Mouse (Mus musculus) brain, embryonic 14.5 days (tissue): ENCODE measurements around the gene Upb1. TPM values are rescaled to one million over a fixed set of nuclear protein-coding genes. Genes with fewer than 3 reads are reported as not detected.

Experiments
- DNase-seq: peaks from one replicate; pipeline ENCODE4 v3.0.0-alpha.2; 2011; ENCODE audit warnings: low read depth
- CTCF ChIP-seq: fragments of 200-500 bp; IDR thresholded peaks from 2 replicates; pipeline ENCODE4 v1.5.1; 2012; ENCODE audit warnings: inconsistent platforms, mild to moderate bottlenecking, moderate library complexity, borderline replicate concordance; ENCODE audit not compliant: insufficient read depth, insufficient read length; ENCODE audit errors: extremely low read depth
- POLR2A ChIP-seq: fragments of 200-500 bp; IDR thresholded peaks from 2 replicates; pipeline ENCODE4 v1.6.1; 2012; ENCODE audit warnings: mild to moderate bottlenecking, inconsistent platforms, borderline replicate concordance; ENCODE audit not compliant: poor library complexity, insufficient read depth, insufficient read length, severe bottlenecking; ENCODE audit errors: extremely low read depth
- polyA plus RNA-seq: library from polyadenylated mRNA; depleted of rRNA; stranded (reverse); fragments of >200 nt; gene quantifications from 2 replicates; pipeline ENCODE4 v1.2.3, GENCODE M21; 2012

Gene Upb1
- polyA plus RNA-seq, 1 experiment, result 0.04 TPM

GRCm38 (mm10) chr10:75429522-75430146, 28.7 kb downstream of the Upb1 start:
- no peak for DNase-seq
- TF ChIP-seq POLR2A (no peak), CTCF (no peak)

GRCm38 (mm10) chr10:75430147-75430537, 29.2 kb downstream of the Upb1 start:
- no peak for DNase-seq
- TF ChIP-seq POLR2A (no peak), CTCF (no peak)

DNA sequence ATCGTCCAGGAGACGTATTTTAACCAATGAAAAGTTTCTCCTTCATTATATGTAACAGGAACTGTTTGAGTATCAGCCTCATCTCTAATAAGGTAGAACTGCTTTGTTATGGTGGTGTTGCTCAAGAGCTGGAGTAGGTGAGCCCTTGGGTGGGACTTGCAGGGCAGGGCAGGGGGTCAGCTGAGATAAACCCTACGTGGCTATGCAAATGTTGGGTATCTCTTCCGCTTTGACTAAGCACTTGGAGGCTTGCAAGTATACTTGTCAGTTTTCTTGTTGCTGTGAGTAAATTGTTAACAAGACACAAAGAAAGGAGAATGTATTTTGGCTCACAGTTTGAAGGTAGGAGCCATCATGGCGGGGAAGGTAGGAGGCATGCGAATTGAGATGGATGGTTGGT, 29.7 kb downstream of the Upb1 start:
- DNase-seq, result no peak
- TF ChIP-seq CTCF (no peak), POLR2A (no peak)

DNA sequence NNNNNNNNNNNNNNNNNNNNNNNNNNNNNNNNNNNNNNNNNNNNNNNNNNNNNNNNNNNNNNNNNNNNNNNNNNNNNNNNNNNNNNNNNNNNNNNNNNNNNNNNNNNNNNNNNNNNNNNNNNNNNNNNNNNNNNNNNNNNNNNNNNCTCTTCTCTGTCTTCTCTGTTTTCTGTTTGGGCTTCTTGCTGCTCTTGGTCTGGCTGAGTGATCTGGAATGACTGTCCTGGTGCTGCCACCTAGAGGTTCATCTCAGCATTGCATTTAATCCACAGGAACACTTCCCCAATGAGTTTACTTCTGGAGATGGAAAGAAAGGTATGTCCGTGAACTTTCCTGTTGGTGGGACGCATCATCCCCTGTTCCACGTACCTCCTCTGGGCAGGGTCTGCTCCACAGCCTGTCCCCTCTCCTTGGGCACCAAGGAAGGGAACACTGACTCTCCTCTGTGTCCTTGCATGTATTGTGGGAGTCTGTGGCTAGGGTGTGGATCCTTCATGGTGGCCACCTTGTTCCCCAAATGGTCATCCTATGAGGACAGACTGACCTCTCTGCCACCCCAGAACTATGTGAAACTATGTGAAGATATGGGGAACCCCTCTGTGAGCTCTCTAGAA, 35.8 kb downstream of the Upb1 start:
- TF ChIP-seq CTCF, result peak; percentile 86
- TF ChIP-seq POLR2A, result no peak
- peak; percentile 90 for DNase-seq

- DNase-seq, result no peak
Measured at GRCm38 (mm10) chr10:75437284-75437683, 36.4 kb downstream of the Upb1 start.

DNA sequence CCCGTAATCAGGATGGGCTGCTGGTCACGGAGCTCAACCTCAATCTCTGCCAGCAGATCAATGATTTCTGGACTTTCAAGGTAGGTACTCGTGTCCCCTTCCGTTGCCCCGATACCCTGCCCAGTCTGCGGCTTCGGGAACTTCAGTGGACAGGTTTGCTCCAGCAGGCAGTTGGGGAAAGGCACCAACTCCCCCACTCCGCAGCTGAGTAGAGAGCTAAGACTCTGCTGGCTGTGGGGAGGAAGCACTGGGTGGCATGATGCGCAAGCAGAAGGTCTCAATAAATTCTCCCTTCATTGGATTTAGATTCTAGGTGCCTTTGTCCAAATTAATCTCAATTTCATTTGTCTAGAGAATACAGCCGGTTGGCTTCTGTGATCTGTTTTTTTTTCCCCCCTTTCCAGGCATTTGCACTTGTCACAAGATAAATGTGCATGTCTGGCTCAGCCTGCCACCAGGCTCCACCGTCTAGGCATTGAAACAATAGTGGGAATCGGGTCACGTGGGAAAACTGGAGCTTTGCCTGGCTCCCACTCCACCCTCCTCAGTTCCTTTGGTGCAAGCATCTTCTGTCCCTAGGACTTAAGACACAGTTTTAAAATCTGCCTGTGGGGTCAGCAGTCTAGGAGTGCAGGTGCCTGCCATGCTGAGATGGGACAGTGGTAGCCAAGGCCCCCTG, 37.4 kb downstream of the Upb1 start:
- DNase-seq, result peak; percentile 92
- TF ChIP-seq POLR2A, result no peak
- no peak for TF ChIP-seq CTCF

More at GRCm38 (mm10) chr10:75437284-75437683, 36.4 kb downstream of the Upb1 start:
- TF ChIP-seq CTCF (no peak), POLR2A (no peak)

- peak; percentile 75 for DNase-seq
- TF ChIP-seq POLR2A, result no peak
- TF ChIP-seq CTCF, result peak; percentile 77; the same call in 1 of the 2 replicates
Measured at GRCm38 (mm10) chr10:75439211-75439811, 38.4 kb downstream of the Upb1 start.

DNA sequence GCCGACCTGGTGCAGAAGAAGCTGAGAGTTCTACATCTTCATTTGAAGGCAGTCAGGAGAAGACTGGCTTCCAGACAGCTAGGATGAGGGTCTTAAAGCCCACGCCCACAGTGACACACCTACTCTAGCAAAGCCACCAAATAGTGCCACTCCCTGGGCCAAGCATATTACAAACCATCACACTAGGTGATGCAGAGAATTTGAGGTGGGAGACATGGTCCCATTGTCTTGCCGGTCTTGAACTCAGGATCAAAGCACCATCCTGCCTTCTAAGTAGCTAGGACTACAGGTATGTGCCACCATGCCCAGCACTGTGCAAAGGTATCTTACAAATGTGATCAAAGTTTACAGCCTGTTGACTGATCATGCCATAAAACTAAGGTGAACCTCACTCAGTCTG, 39.8 kb downstream of the Upb1 start:
- TF ChIP-seq POLR2A (no peak), CTCF (no peak)
- DNase-seq, result no peak

DNA sequence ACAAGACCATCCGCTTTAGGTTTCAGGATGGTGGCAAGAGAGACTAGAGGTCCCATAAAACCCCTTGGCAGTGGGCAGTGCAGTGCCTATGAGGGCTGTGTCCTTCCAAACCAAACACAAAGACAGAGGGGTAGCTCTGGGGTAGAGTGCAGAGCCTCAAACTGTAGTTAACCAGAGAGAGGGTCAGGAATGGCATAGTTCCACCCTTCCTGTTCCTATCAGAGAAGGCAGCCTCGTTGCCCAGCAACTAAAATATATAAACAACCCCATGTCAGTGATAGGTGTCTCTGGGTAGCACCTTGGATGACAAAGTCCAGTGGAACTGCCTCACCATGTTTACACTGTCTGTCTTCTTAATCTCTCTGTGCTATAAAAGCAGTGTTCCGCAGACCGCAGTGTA, 40.9 kb downstream of the Upb1 start:
- TF ChIP-seq POLR2A, result no peak
- TF ChIP-seq CTCF, result no peak
- DNase-seq, result no peak

DNA sequence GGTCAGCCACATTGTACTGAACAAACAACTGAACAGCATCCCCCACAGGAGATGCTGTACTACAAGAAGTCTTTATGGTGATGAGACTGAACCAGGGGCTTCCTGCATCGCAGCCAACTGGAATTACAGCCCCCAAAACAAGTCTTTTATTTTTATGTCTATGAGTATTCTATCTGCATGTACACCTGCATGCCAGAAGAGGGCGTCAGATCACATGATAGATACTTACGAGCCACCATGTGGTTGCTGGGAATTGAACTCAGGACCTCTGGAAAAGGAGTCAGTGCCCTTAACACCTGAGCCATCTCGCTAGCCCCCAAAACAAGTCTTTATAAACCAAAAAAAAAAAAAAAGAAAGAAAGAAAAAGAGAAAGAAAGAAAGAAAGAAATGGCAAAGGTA, 42.1 kb downstream of the Upb1 start:
- DNase-seq, result no peak
- TF ChIP-seq CTCF (no peak), POLR2A (no peak)

DNA sequence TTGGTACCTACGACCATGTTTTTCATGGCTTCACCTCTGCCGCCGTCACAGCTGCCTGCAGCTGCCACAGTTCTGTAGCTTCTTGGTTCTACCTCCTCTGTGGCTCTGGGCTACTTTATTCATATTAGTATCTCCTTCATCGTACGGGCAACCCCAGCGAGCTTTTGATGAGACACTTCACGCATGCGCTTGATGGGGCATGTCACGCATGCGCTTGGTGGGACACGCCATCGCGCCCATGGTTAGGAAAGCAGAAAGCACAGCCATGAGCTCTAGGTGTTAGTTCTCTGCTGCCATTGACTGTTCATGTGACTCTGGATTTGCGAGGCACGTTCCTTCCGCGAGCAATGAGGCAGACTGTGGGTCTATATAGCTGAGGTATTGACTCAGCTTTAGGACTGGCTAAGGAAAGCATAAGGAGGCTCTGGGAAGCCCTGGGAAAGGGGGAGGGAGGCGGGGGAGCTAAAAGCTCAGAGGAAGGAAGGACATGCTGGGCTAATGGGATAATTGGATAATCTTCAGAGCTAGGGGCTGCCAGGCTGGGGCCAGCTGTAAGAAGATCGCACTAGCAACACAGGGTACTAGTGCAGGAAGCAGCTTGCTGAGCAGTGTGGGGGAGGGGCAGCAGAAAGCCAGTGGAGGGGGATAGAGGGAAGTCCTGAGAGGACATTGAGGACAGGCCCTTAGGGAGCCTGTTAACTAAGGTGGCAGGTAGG, 43.4 kb downstream of the Upb1 start:
- peak; percentile 75 for DNase-seq
- TF ChIP-seq CTCF (no peak), POLR2A (no peak)
